Mouse (Mus musculus): ENCODE data around the gene Mrps7. TPM values are rescaled to one million over a fixed set of nuclear protein-coding genes. Genes with fewer than 3 reads are reported as not detected.

The Mrps7 gene
- polyA plus RNA-seq, 1 experiment from 2014 or later = 79.2 TPM

GRCm38 (mm10) chr11:115618001-115618400 is 14.3 kb downstream of the Mrps7 start:
- 81% methylated on average over 2 of the region's 2 CpGs for WGBS
- no peak overlapping the region for H3K4me3 ChIP-seq
- H3K4me1 ChIP-seq = peaks cover 35% of the 10 kb centered on the region
- no peak overlapping the region for H3K9ac ChIP-seq
- H3K9me3 ChIP-seq = no peaks in the 10 kb centered on the region
- no peak overlapping the region for H3K4me2 ChIP-seq
- H3K36me3 ChIP-seq = peaks cover 80% of the 10 kb centered on the region
- ATAC-seq (ENCODE audit: extremely low read depth, insufficient number of reproducible peaks, low FRiP score, low TSS enrichment) = no peak
- no peak overlapping the region for H3K27ac ChIP-seq (replicated peaks)
- H3K27me3 ChIP-seq (replicated peaks) = no peaks in the 10 kb centered on the region

- 85% methylated on average over 16 of the region's 16 CpGs for WGBS
- Histone ChIP-seq H3K4me2 (no peak overlapping the region), H3K4me1 (peaks cover 26% of the 10 kb centered on the region), H3K27me3 (replicated peaks) (no peaks in the 10 kb centered on the region), H3K4me3 (no peak overlapping the region), H3K9me3 (no peaks in the 10 kb centered on the region), H3K27ac (replicated peaks) (no peak overlapping the region), H3K36me3 (peaks cover 88% of the 10 kb centered on the region), H3K9ac (no peak overlapping the region)
- no peak for ATAC-seq (ENCODE audit: extremely low read depth, insufficient number of reproducible peaks, low FRiP score, low TSS enrichment)
These were observed 15.2 kb downstream of the Mrps7 start for GRCm38 (mm10) chr11:115618732-115619516.

GRCm38 (mm10) chr11:115619949-115620348 is 16.2 kb downstream of the Mrps7 start:
- peaks cover 17% of the 10 kb centered on the region for H3K4me1 ChIP-seq
- no peak overlapping the region for H3K4me2 ChIP-seq
- WGBS = 86% methylated on average over 7 of the region's 7 CpGs
- no peaks in the 10 kb centered on the region for H3K27me3 ChIP-seq (replicated peaks)
- H3K4me3 ChIP-seq = no peak overlapping the region
- H3K27ac ChIP-seq (replicated peaks) = no peak overlapping the region
- H3K36me3 ChIP-seq = peaks cover 82% of the 10 kb centered on the region
- no peak for ATAC-seq (ENCODE audit: extremely low read depth, insufficient number of reproducible peaks, low FRiP score, low TSS enrichment)
- H3K9ac ChIP-seq = no peak overlapping the region
- H3K9me3 ChIP-seq = no peaks in the 10 kb centered on the region

GRCm38 (mm10) chr11:115623487-115624070 is 19.9 kb downstream of the Mrps7 start:
- Histone ChIP-seq H3K4me3 (no peak overlapping the region), H3K4me2 (no peak overlapping the region), H3K9ac (no peak overlapping the region), H3K27ac (replicated peaks) (no peak overlapping the region), H3K36me3 (peaks cover 50% of the 10 kb centered on the region), H3K9me3 (no peaks in the 10 kb centered on the region), H3K4me1 (peaks cover 9% of the 10 kb centered on the region), H3K27me3 (replicated peaks) (no peaks in the 10 kb centered on the region)
- WGBS = 73% methylated on average over 9 of the region's 9 CpGs
- ATAC-seq (ENCODE audit: extremely low read depth, insufficient number of reproducible peaks, low FRiP score, low TSS enrichment) = no peak

GRCm38 (mm10) chr11:115625877-115626276 is 22.2 kb downstream of the Mrps7 start:
- H3K36me3 ChIP-seq = peaks cover 28% of the 10 kb centered on the region
- H3K4me3 ChIP-seq = no peak overlapping the region
- H3K4me1 ChIP-seq = peaks cover 9% of the 10 kb centered on the region
- H3K4me2 ChIP-seq = no peak overlapping the region
- 0 out of 2 replicates have a peak overlapping the region, but pooled peaks have one; percentile 15 for H3K9ac ChIP-seq
- no peaks in the 10 kb centered on the region for H3K9me3 ChIP-seq
- 75% methylated on average over 9 of the region's 9 CpGs for WGBS
- H3K27ac ChIP-seq (replicated peaks) = no peak overlapping the region
- no peaks in the 10 kb centered on the region for H3K27me3 ChIP-seq (replicated peaks)
- no peak for ATAC-seq (ENCODE audit: extremely low read depth, insufficient number of reproducible peaks, low FRiP score, low TSS enrichment)

- no peak for ATAC-seq (ENCODE audit: extremely low read depth, insufficient number of reproducible peaks, low FRiP score, low TSS enrichment)
- WGBS = 47% methylated on average over 11 of the region's 11 CpGs
- no peaks in the 10 kb centered on the region for H3K9me3 ChIP-seq
- H3K4me1 ChIP-seq = peaks cover 9% of the 10 kb centered on the region
- H3K4me2 ChIP-seq = peak overlapping the region; percentile 95
- H3K36me3 ChIP-seq = peaks cover 18% of the 10 kb centered on the region
- H3K9ac ChIP-seq = peak overlapping the region; percentile 91
- H3K27ac ChIP-seq (replicated peaks) = peak overlapping the region; percentile 77
- H3K27me3 ChIP-seq (replicated peaks) = no peaks in the 10 kb centered on the region
- H3K4me3 ChIP-seq = peak overlapping the region; percentile 81
These were observed 23.3 kb downstream of the Mrps7 start for GRCm38 (mm10) chr11:115626824-115627616.

GRCm38 (mm10) chr11:115627705-115628464 is 24.2 kb downstream of the Mrps7 start, which contains the start of gene Slc25a19:
Gene Slc25a19, minus strand, starts transcription at chr11:115628295.
- Histone ChIP-seq H3K9me3 (no peaks in the 10 kb centered on the region), H3K27ac (replicated peaks) (peak within 1 kb of the TSS; percentile 77), H3K9ac (peak within 1 kb of the TSS; percentile 91), H3K4me2 (peak within 1 kb of the TSS; percentile 95), H3K27me3 (replicated peaks) (no peaks in the 10 kb centered on the region), H3K36me3 (peaks cover 10% of the 10 kb centered on the region), H3K4me3 (peak within 1 kb of the TSS; percentile 81), H3K4me1 (peaks cover 9% of the 10 kb centered on the region)
- WGBS = under 1% methylated on average over 47 of the region's 47 CpGs
- ATAC-seq (ENCODE audit: extremely low read depth, insufficient number of reproducible peaks, low FRiP score, low TSS enrichment) = peak; percentile 98

- 49% methylated on average over 13 of the region's 13 CpGs for WGBS
- ATAC-seq (ENCODE audit: extremely low read depth, insufficient number of reproducible peaks, low FRiP score, low TSS enrichment) = no peak
- peak overlapping the region; percentile 75 for H3K9ac ChIP-seq
- H3K9me3 ChIP-seq = no peaks in the 10 kb centered on the region
- peak overlapping the region; percentile 95 for H3K4me2 ChIP-seq
- peaks cover 9% of the 10 kb centered on the region for H3K4me1 ChIP-seq
- peaks cover 3% of the 10 kb centered on the region; the same call in 1 of the 2 replicates for H3K36me3 ChIP-seq
- no peaks in the 10 kb centered on the region for H3K27me3 ChIP-seq (replicated peaks)
- H3K27ac ChIP-seq (replicated peaks) = no peak overlapping the region
- peak overlapping the region; percentile 81 for H3K4me3 ChIP-seq
These were observed 24.9 kb downstream of the Mrps7 start for GRCm38 (mm10) chr11:115628465-115629101.

GRCm38 (mm10) chr11:115629734-115630531 is 26.2 kb downstream of the Mrps7 start:
- Histone ChIP-seq H3K4me1 (peaks cover 9% of the 10 kb centered on the region), H3K36me3 (no peaks in the 10 kb centered on the region), H3K4me2 (no peak overlapping the region), H3K27me3 (replicated peaks) (no peaks in the 10 kb centered on the region), H3K9me3 (no peaks in the 10 kb centered on the region), H3K27ac (replicated peaks) (no peak overlapping the region), H3K4me3 (no peak overlapping the region), H3K9ac (no peak overlapping the region)
- ATAC-seq (ENCODE audit: extremely low read depth, insufficient number of reproducible peaks, low FRiP score, low TSS enrichment) = no peak
- WGBS = 80% methylated on average over 13 of the region's 13 CpGs
